Comparison of ENCODE assay signal across 9 mouse cellular contexts in the genomic region with DNA sequence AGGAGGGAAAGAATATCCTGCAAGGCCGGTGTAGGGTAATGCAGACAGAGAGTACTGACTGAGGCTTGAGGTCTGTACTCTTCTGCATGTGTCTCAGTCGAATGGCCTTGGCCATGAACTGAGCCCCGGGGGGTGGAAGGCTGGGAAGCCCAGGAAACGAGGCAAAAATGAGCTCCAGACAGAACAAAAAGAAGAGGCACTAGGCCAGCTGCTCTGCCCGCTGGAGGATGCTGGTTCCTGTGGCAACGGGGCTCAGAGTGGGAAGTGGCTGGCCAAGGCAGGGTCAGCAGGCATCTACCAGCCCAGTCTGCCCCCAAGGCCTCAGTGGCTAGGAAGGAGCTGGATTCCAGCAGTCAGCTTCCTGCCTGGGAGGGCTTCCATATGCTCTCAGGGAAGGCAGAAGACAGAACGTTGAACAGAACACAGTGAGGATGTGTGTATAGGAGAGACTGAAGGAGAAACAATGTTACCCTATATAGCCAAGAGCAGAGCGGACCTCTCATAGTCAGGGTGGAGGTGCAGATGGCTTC.
DNase-seq lines count a peak whose midpoint lies in the region; ATAC-seq and TF ChIP-seq lines count a peak whose summit lies in the region.
"Had no signal": no experiment of that assay in that cellular context is flagged by ENCODE, and none has a peak within 500 bp of the region (broad histone marks: within the 10 kb centered on the region; RNA-seq: fewer than 3 reads in every experiment).

No protein-coding gene starts in this region.

- H3K27ac ChIP-seq in kidney, embryonic 15.5 days, result peak overlapping the region; percentile 78
- H3K27ac ChIP-seq in embryonic facial prominence, embryonic 10.5 days (replicated peaks), result no peak overlapping the region
- H3K27ac ChIP-seq in intestine, postnatal 0 days (ENCODE audit: low read depth, low read length), result peak overlapping the region; percentile 77
- peak overlapping the region; percentile 56 for H3K27ac ChIP-seq in midbrain, embryonic 12.5 days (replicated peaks)
- peak overlapping the region; percentile 86 for H3K27ac ChIP-seq in stomach, postnatal 0 days (replicated peaks)
- H3K27ac ChIP-seq: liver, embryonic 14.5 days had no signal

- DNase-seq in kidney, adult 18-20 months, result no peak
- peak; percentile 19 for DNase-seq in embryonic facial prominence, embryonic 10.5 days (ENCODE audit: low spot score)
- DNase-seq in stomach, postnatal 0 days (ENCODE audit: low spot score), result no peak
- no peak for DNase-seq in MN1 (ENCODE audit: low spot score)
- DNase-seq in thymus, postnatal 14 days, result no peak

- WGBS in kidney, embryonic 15.5 days, result 52% methylated on average over 8 of the region's 8 CpGs
- 55% methylated on average over 8 of the region's 8 CpGs for WGBS in embryonic facial prominence, embryonic 10.5 days
- 58% methylated on average over 8 of the region's 8 CpGs for WGBS in intestine, postnatal 0 days
- WGBS in midbrain, embryonic 12.5 days, result 54% methylated on average over 8 of the region's 8 CpGs
- WGBS in stomach, postnatal 0 days, result 43% methylated on average over 8 of the region's 8 CpGs

- no peaks in the 10 kb centered on the region for H3K27me3 ChIP-seq in kidney, embryonic 15.5 days
- no peaks in the 10 kb centered on the region for H3K27me3 ChIP-seq in embryonic facial prominence, embryonic 10.5 days (replicated peaks; ENCODE audit: low read depth, poor library complexity, severe bottlenecking)
- no peaks in the 10 kb centered on the region for H3K27me3 ChIP-seq in intestine, postnatal 0 days (replicated peaks; ENCODE audit: control insufficient read depth, insufficient read depth, low read length)
- H3K27me3 ChIP-seq in midbrain, embryonic 12.5 days, result no peaks in the 10 kb centered on the region
- no peaks in the 10 kb centered on the region for H3K27me3 ChIP-seq in stomach, postnatal 0 days (ENCODE audit: control insufficient read depth, insufficient read depth, low read length)

- H3K4me3 ChIP-seq in kidney, embryonic 15.5 days (replicated peaks), result no peak overlapping the region
- no peak overlapping the region for H3K4me3 ChIP-seq in embryonic facial prominence, embryonic 10.5 days
- no peak overlapping the region for H3K4me3 ChIP-seq in intestine, postnatal 0 days (ENCODE audit: low read depth, low read length)
- H3K4me3 ChIP-seq in midbrain, embryonic 12.5 days, result no peak overlapping the region
- no peak overlapping the region for H3K4me3 ChIP-seq in stomach, postnatal 0 days (ENCODE audit: low read depth, low read length)

- no peak for TF ChIP-seq CTCF in intestine, postnatal 0 days (IDR thresholded peaks at IDR 0.05; ENCODE audit: low read depth)
- no peak for TF ChIP-seq CTCF in stomach, postnatal 0 days (IDR thresholded peaks at IDR 0.05; ENCODE audit: low read depth)

- no peaks in the 10 kb centered on the region for H3K9me3 ChIP-seq in kidney, embryonic 15.5 days (replicated peaks)
- H3K9me3 ChIP-seq in embryonic facial prominence, embryonic 10.5 days, result no peaks in the 10 kb centered on the region
- no peaks in the 10 kb centered on the region for H3K9me3 ChIP-seq in intestine, postnatal 0 days (ENCODE audit: control insufficient read depth)
- no peaks in the 10 kb centered on the region for H3K9me3 ChIP-seq in midbrain, embryonic 12.5 days
- H3K9me3 ChIP-seq in stomach, postnatal 0 days (ENCODE audit: control insufficient read depth, low read length), result no peaks in the 10 kb centered on the region

- H3K9ac ChIP-seq in kidney, embryonic 15.5 days, result no peak overlapping the region
- H3K9ac ChIP-seq in intestine, postnatal 0 days (ENCODE audit: low read depth, low read length), result no peak overlapping the region
- no peak overlapping the region for H3K9ac ChIP-seq in midbrain, embryonic 12.5 days (replicated peaks)
- H3K9ac ChIP-seq in stomach, postnatal 0 days (ENCODE audit: low read length), result no peak overlapping the region
- H3K9ac ChIP-seq: liver, embryonic 14.5 days had no signal

- peaks cover 24% of the 10 kb centered on the region for H3K36me3 ChIP-seq in kidney, embryonic 15.5 days
- H3K36me3 ChIP-seq in embryonic facial prominence, embryonic 10.5 days (replicated peaks), result peaks cover 6% of the 10 kb centered on the region
- peaks cover 62% of the 10 kb centered on the region for H3K36me3 ChIP-seq in intestine, postnatal 0 days (ENCODE audit: control insufficient read depth, insufficient read depth)
- H3K36me3 ChIP-seq in midbrain, embryonic 12.5 days, result peaks cover 32% of the 10 kb centered on the region
- H3K36me3 ChIP-seq in stomach, postnatal 0 days (ENCODE audit: control insufficient read depth, insufficient read depth, low read length), result no peaks in the 10 kb centered on the region

- no peak for TF ChIP-seq EP300 in stomach, postnatal 0 days (optimal IDR thresholded peaks at IDR 0.05)

- H3K4me2 ChIP-seq in kidney, embryonic 15.5 days, result no peak overlapping the region
- H3K4me2 ChIP-seq in intestine, postnatal 0 days (replicated peaks; ENCODE audit: low read depth), result no peak overlapping the region
- H3K4me2 ChIP-seq in midbrain, embryonic 12.5 days (replicated peaks), result no peak overlapping the region
- no peak overlapping the region for H3K4me2 ChIP-seq in stomach, postnatal 0 days (replicated peaks; ENCODE audit: low read depth)

- ATAC-seq in kidney, embryonic 15.5 days (replicated peaks; ENCODE audit: low FRiP score), result no peak
- no peak for ATAC-seq in intestine, postnatal 0 days
- no peak for ATAC-seq in midbrain, embryonic 12.5 days (ENCODE audit: low FRiP score, low read depth)
- no peak for ATAC-seq in stomach, postnatal 0 days (ENCODE audit: low FRiP score, low TSS enrichment)

- H3K4me1 ChIP-seq in kidney, embryonic 15.5 days, result peaks cover 17% of the 10 kb centered on the region
- peaks cover 29% of the 10 kb centered on the region for H3K4me1 ChIP-seq in embryonic facial prominence, embryonic 10.5 days
- peaks cover under 1% of the 10 kb centered on the region; the same call in 1 of the 2 replicates for H3K4me1 ChIP-seq in intestine, postnatal 0 days (replicated peaks; ENCODE audit: control insufficient read depth, insufficient read depth, low read length)
- H3K4me1 ChIP-seq in midbrain, embryonic 12.5 days, result peaks cover 12% of the 10 kb centered on the region; the same call in 1 of the 2 replicates
- no peaks in the 10 kb centered on the region for H3K4me1 ChIP-seq in stomach, postnatal 0 days (replicated peaks; ENCODE audit: control insufficient read depth, insufficient read depth)
